Mouse (Mus musculus): ENCODE measurements around the gene Tvp23a. TPM values are rescaled to one million over a fixed set of nuclear protein-coding genes. Genes with fewer than 3 reads are reported as not detected.

Gene Tvp23a
- total and polyA plus RNA-seq, 3 experiments: 0.11 TPM; not detected in 2

DNA sequence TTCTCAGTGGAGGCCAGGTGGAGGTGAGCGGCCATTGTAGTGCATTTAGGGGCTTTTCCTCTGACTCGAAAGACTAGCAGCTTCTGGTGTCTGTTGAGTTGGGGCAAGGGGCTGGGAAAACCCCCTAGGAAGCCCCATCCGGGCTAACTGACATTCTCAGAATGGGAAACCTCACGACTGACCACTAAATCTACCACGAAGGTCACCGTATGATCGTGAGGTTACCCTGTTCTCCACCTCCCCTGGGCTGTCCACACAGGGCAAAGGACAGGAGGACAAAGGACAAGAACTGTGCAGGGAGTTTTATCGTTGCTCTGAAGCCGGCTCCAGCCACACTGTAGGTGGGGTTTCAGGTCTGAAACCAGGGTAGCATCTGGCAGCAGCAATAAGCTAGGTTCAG, 1.8 kb upstream of the Tvp23a start:
- Histone ChIP-seq H3K4me3 (ENCODE audit: low read depth, low read length) (no peak overlapping the region), H3K36me3 (replicated peaks) (no peaks in the 10 kb centered on the region), H3K4me1 (ENCODE audit: insufficient read depth, low read depth, low read length) (no peaks in the 10 kb centered on the region), H3K9me3 (replicated peaks) (no peaks in the 10 kb centered on the region), H3K27me3 (ENCODE audit: insufficient read depth, low read length) (peaks cover 14% of the 10 kb centered on the region)
- DNase-seq (ENCODE audit: low spot score) (no peak), ATAC-seq (ENCODE audit: extremely low read depth, insufficient number of reproducible peaks, low FRiP score, poor library complexity, severe bottlenecking) (no peak)
- TF ChIP-seq POLR2AphosphoS5 (IDR thresholded peaks at IDR 0.05; ENCODE audit: insufficient replicate concordance, low read depth, low read length): no peak
- no peak for TF ChIP-seq TAL1 (conservative IDR thresholded peaks at IDR 0.05; ENCODE audit: low read depth, low read length)

DNA sequence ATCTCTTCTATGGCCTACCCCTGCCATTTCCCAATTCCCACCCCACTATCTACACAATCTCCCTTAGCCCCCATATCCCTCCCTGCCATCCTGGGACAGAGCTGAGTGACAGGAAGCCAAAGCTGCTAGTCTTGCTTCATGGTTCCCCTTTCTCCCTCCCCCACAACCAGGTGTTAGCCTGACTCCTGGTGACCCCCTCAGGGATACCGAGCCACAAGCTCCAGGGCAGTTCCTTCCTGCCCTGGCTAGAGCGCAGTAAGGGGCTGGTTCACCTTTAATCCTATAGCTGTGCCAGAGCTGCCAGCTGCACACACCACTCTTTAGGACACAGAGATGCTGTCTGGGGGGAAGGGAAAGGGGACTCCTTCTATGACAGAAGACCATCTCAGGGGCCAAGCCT, 619 bp upstream of the Tvp23a start:
- Histone ChIP-seq H3K27me3 (ENCODE audit: insufficient read depth, low read length) (peaks cover 14% of the 10 kb centered on the region), H3K9me3 (replicated peaks) (no peaks in the 10 kb centered on the region), H3K4me1 (ENCODE audit: insufficient read depth, low read depth, low read length) (no peaks in the 10 kb centered on the region), H3K4me3 (ENCODE audit: low read depth, low read length) (no peak overlapping the region), H3K36me3 (replicated peaks) (no peaks in the 10 kb centered on the region)
- DNase-seq (ENCODE audit: low spot score) (no peak), ATAC-seq (ENCODE audit: extremely low read depth, insufficient number of reproducible peaks, low FRiP score, poor library complexity, severe bottlenecking) (no peak)
- TF ChIP-seq GATA1 (IDR thresholded peaks at IDR 0.05; ENCODE audit: borderline replicate concordance, low read length): no peak
- TF ChIP-seq CTCF (IDR thresholded peaks at IDR 0.05; ENCODE audit: low read depth, low read length): no peak
- no peak for TF ChIP-seq GATA2 (IDR thresholded peaks at IDR 0.05; ENCODE audit: borderline replicate concordance, low read depth, low read length)
- no peak for TF ChIP-seq POLR2AphosphoS5 (IDR thresholded peaks at IDR 0.05; ENCODE audit: insufficient replicate concordance, low read depth, low read length)
- no peak for TF ChIP-seq TAL1 (conservative IDR thresholded peaks at IDR 0.05; ENCODE audit: low read depth, low read length)

DNA sequence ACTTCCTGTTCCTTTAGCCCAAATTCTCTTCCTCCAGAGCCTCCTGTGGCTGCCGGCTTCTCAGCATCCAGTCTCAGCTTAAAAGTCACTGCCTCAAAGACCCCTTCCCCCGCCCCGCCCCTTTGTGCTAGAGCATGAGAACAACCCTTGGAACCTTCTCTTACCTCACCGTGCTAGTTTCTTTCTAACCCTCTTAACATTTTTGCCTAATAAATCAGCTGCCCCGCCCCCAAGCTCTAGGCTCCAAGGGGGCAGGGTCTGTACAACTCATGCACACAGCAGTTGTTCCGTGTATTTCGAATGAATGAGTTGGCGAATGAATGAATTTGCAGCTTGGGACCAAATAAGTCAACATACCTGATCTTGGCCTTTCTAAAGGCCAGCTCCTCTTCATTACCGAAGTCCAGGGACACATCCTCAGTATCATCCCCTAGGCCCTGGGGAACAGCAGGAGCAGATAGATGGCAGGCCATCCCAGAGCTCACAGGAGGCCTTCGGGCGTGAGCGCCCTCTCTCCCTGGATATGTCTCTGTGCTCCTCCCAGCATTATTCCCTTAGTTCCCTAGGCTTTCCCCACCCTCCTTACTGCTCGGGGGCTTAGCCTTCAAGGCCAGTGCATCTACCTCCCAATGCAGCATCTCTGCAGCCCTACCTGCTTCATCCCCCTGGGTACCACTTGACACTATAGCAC, 444 bp downstream of the Tvp23a start:
- DNase-seq (ENCODE audit: low spot score) (no peak), ATAC-seq (ENCODE audit: extremely low read depth, insufficient number of reproducible peaks, low FRiP score, poor library complexity, severe bottlenecking) (no peak)
- Histone ChIP-seq H3K27me3 (ENCODE audit: insufficient read depth, low read length) (peaks cover 9% of the 10 kb centered on the region), H3K9me3 (replicated peaks) (no peaks in the 10 kb centered on the region), H3K4me1 (ENCODE audit: insufficient read depth, low read depth, low read length) (no peaks in the 10 kb centered on the region), H3K36me3 (replicated peaks) (no peaks in the 10 kb centered on the region), H3K4me3 (ENCODE audit: low read depth, low read length) (no peak overlapping the region)
- no peak for TF ChIP-seq TAL1 (conservative IDR thresholded peaks at IDR 0.05; ENCODE audit: low read depth, low read length)
- TF ChIP-seq POLR2AphosphoS5 (IDR thresholded peaks at IDR 0.05; ENCODE audit: insufficient replicate concordance, low read depth, low read length): no peak
- no peak for TF ChIP-seq GATA2 (IDR thresholded peaks at IDR 0.05; ENCODE audit: borderline replicate concordance, low read depth, low read length)
- TF ChIP-seq GATA1 (IDR thresholded peaks at IDR 0.05; ENCODE audit: borderline replicate concordance, low read length): no peak
- TF ChIP-seq CTCF (IDR thresholded peaks at IDR 0.05; ENCODE audit: low read depth, low read length): no peak

DNA sequence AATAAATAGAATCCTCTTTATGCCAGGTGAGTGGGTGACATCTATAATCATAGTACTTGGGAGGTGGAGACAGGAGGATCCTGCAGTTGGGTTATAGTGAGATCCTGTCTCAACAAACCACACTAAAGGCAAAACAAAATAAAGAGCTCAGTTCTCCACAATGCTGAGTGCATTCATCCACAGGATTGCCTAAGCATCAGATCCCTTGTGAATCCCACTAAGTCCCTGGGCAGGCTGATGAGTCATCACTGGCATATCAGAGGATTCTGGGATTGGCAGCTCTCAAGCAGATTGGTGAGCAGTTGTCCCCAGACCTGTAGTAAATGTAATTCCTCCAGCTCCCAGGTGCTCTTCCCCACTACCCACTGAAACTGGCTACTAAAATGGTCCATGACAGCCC, 3.4 kb downstream of the Tvp23a start:
- Histone ChIP-seq H3K27me3 (ENCODE audit: insufficient read depth, low read length) (peaks cover 3% of the 10 kb centered on the region; the same call in 1 of the 2 replicates), H3K4me1 (ENCODE audit: insufficient read depth, low read depth, low read length) (no peaks in the 10 kb centered on the region), H3K4me3 (ENCODE audit: low read depth, low read length) (no peak overlapping the region), H3K9me3 (replicated peaks) (no peaks in the 10 kb centered on the region), H3K36me3 (replicated peaks) (no peaks in the 10 kb centered on the region)
- DNase-seq (ENCODE audit: low spot score): no peak
- TF ChIP-seq POLR2AphosphoS5 (IDR thresholded peaks at IDR 0.05; ENCODE audit: insufficient replicate concordance, low read depth, low read length): no peak
- no peak for TF ChIP-seq CTCF (IDR thresholded peaks at IDR 0.05; ENCODE audit: low read depth, low read length)
- TF ChIP-seq GATA2 (IDR thresholded peaks at IDR 0.05; ENCODE audit: borderline replicate concordance, low read depth, low read length): no peak
- TF ChIP-seq TAL1 (conservative IDR thresholded peaks at IDR 0.05; ENCODE audit: low read depth, low read length): no peak
- TF ChIP-seq GATA1 (IDR thresholded peaks at IDR 0.05; ENCODE audit: borderline replicate concordance, low read length): no peak
- ATAC-seq (ENCODE audit: extremely low read depth, insufficient number of reproducible peaks, low FRiP score, poor library complexity, severe bottlenecking): no peak

DNA sequence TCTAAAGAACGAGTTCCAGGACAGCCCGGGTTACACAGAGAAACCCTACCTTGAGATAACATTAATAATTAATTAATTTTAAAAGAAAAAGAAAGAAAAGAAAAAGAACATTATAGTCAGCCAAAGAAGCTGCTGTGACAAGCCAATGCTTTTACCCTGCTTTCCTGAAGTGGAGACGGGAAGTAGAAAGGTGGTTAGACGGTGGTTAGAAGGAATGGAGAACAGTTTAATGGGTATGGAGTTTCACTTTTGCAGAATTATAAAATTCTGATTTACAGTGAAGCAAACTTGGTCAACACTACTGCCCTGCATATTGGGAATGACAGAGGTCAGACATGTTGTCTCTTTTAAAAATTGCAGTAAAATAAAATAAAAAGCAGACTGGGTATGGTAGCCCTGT, 5.4 kb downstream of the Tvp23a start:
- no peak for ATAC-seq (ENCODE audit: extremely low read depth, insufficient number of reproducible peaks, low FRiP score, poor library complexity, severe bottlenecking)

DNA sequence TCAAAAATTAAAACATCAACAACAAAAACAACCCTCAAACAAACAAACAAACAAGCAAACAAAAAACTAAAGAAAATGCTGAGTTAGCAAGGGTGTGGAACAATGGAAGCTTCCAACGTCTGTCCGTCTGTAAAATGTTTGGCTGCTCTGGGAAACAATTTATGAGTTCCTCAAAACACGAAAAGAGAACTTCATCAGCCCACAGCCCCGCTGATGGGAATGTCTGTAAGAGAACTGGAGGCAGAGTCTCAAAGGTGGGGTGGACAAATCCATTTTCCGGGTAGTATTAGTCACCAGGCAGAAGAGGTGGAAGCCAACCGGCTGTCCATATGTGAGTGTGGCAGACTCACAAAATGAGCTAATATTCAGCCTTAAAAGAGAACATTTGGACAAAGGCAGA, 5.8 kb downstream of the Tvp23a start:
- no peaks in the 10 kb centered on the region for H3K36me3 ChIP-seq (replicated peaks)
- no peaks in the 10 kb centered on the region for H3K9me3 ChIP-seq (replicated peaks)
- TF ChIP-seq GATA2 (IDR thresholded peaks at IDR 0.05; ENCODE audit: borderline replicate concordance, low read depth, low read length) (no peak), CTCF (IDR thresholded peaks at IDR 0.05; ENCODE audit: low read depth, low read length) (no peak), POLR2AphosphoS5 (IDR thresholded peaks at IDR 0.05; ENCODE audit: insufficient replicate concordance, low read depth, low read length) (no peak), TAL1 (conservative IDR thresholded peaks at IDR 0.05; ENCODE audit: low read depth, low read length) (no peak), GATA1 (IDR thresholded peaks at IDR 0.05; ENCODE audit: borderline replicate concordance, low read length) (no peak)
- no peak overlapping the region for H3K4me3 ChIP-seq (ENCODE audit: low read depth, low read length)
- DNase-seq (ENCODE audit: low spot score) (no peak), ATAC-seq (ENCODE audit: extremely low read depth, insufficient number of reproducible peaks, low FRiP score, poor library complexity, severe bottlenecking) (no peak)
- peaks cover 2% of the 10 kb centered on the region; the same call in 1 of the 2 replicates for H3K27me3 ChIP-seq (ENCODE audit: insufficient read depth, low read length)
- no peaks in the 10 kb centered on the region for H3K4me1 ChIP-seq (ENCODE audit: insufficient read depth, low read depth, low read length)

More for the DNA sequence above, 5.4 kb downstream of the Tvp23a start:
- TF ChIP-seq TAL1 (conservative IDR thresholded peaks at IDR 0.05; ENCODE audit: low read depth, low read length) (no peak), POLR2AphosphoS5 (IDR thresholded peaks at IDR 0.05; ENCODE audit: insufficient replicate concordance, low read depth, low read length) (no peak), GATA1 (IDR thresholded peaks at IDR 0.05; ENCODE audit: borderline replicate concordance, low read length) (no peak), CTCF (IDR thresholded peaks at IDR 0.05; ENCODE audit: low read depth, low read length) (no peak), GATA2 (IDR thresholded peaks at IDR 0.05; ENCODE audit: borderline replicate concordance, low read depth, low read length) (no peak)
- no peaks in the 10 kb centered on the region for H3K9me3 ChIP-seq (replicated peaks)
- H3K36me3 ChIP-seq (replicated peaks): no peaks in the 10 kb centered on the region
- H3K27me3 ChIP-seq (ENCODE audit: insufficient read depth, low read length): peaks cover 2% of the 10 kb centered on the region; the same call in 1 of the 2 replicates
- DNase-seq (ENCODE audit: low spot score): no peak
- H3K4me3 ChIP-seq (ENCODE audit: low read depth, low read length): no peak overlapping the region
- H3K4me1 ChIP-seq (ENCODE audit: insufficient read depth, low read depth, low read length): no peaks in the 10 kb centered on the region

All from G1E (cell line).